Mouse (Mus musculus) myocyte (in vitro differentiated cells): Measurements from ENCODE around the gene Usp10. TPM values are rescaled to one million over a fixed set of nuclear protein-coding genes. Genes with fewer than 3 reads are reported as not detected.

Experiments
- H3K27me3 ChIP-seq: one replicate; pipeline ENCODE4 v1.6.1; 2011; ENCODE audit not compliant: control insufficient read depth, insufficient read depth, insufficient read length
- H3K36me3 ChIP-seq: one replicate; pipeline ENCODE4 v1.6.1; 2011; ENCODE audit not compliant: control insufficient read depth, insufficient read depth
- H3K4me2 ChIP-seq: one replicate; pipeline ENCODE4 v1.6.1; 2011; ENCODE audit warnings: low read depth, control low read depth
- H3K4me3 ChIP-seq: one replicate; pipeline ENCODE4 v1.5.1; 2011; ENCODE audit warnings: mild to moderate bottlenecking, control low read depth, moderate library complexity
- H3K79me2 ChIP-seq: one replicate; pipeline ENCODE4 v1.6.1; 2011; ENCODE audit not compliant: control insufficient read depth, insufficient read depth
- H3ac ChIP-seq: one replicate; pipeline ENCODE4 v1.6.1; 2011; ENCODE audit not compliant: control insufficient read depth, insufficient read length
- CEBPB ChIP-seq: IDR thresholded peaks from 2 replicates; pipeline ENCODE4 v1.6.1; 2011; ENCODE audit warnings: mild to moderate bottlenecking, moderate library complexity; ENCODE audit not compliant: poor library complexity, insufficient read depth, severe bottlenecking
- E2F4 ChIP-seq: IDR thresholded peaks from one replicate; pipeline ENCODE4 v1.6.1; 2011; ENCODE audit warnings: mild to moderate bottlenecking, control low read depth, moderate library complexity; ENCODE audit not compliant: insufficient read depth
- MAX ChIP-seq: IDR thresholded peaks from one replicate; pipeline ENCODE4 v1.6.1; 2011; ENCODE audit warnings: low read depth, mild to moderate bottlenecking, control low read depth
- MYOD1 ChIP-seq, 3 experiments: IDR thresholded peaks; one replicate each; pipeline ENCODE4 v1.6.1; 2011; ENCODE audit warnings: control low read depth in 2 of 3, low read depth in 2 of 3, mild to moderate bottlenecking in 2 of 3, moderate library complexity in 1 of 3; ENCODE audit not compliant: insufficient read length in 2 of 3, control insufficient read depth in 1 of 3
- MYOG ChIP-seq, 3 experiments: IDR thresholded peaks; one replicate each; pipeline ENCODE4 v1.6.1; 2011; ENCODE audit warnings: control low read depth in 2 of 3, low read depth in 2 of 3, mild to moderate bottlenecking in 2 of 3; ENCODE audit not compliant: insufficient read length in 2 of 3, control insufficient read depth in 1 of 3, insufficient read depth in 1 of 3
- POLR2A ChIP-seq: IDR thresholded peaks from one replicate; pipeline ENCODE4 v1.6.1; 2011; ENCODE audit warnings: low read depth, mild to moderate bottlenecking, control low read depth, moderate library complexity; ENCODE audit not compliant: insufficient read length
- POLR2AphosphoS2 ChIP-seq: IDR thresholded peaks from one replicate; pipeline ENCODE4 v1.6.1; 2011; ENCODE audit warnings: low read depth, control low read depth; ENCODE audit not compliant: insufficient read length
- REST ChIP-seq: IDR thresholded peaks from one replicate; pipeline ENCODE4 v1.6.1; 2011; ENCODE audit warnings: mild to moderate bottlenecking, control low read depth, moderate library complexity; ENCODE audit not compliant: insufficient read depth, insufficient read length
- SRF ChIP-seq: IDR thresholded peaks from one replicate; pipeline ENCODE4 v1.6.1; 2011; ENCODE audit warnings: low read depth; ENCODE audit not compliant: control insufficient read depth, insufficient read length
- TCF12 ChIP-seq: IDR thresholded peaks from one replicate; pipeline ENCODE4 v1.6.1; 2011; ENCODE audit warnings: mild to moderate bottlenecking, control low read depth; ENCODE audit not compliant: poor library complexity, insufficient read depth, severe bottlenecking
- TCF3 ChIP-seq: IDR thresholded peaks from one replicate; pipeline ENCODE4 v1.6.1; 2011; ENCODE audit warnings: low read depth, control low read depth; ENCODE audit not compliant: insufficient read length
- USF1 ChIP-seq: IDR thresholded peaks from one replicate; pipeline ENCODE4 v1.6.1; 2011; ENCODE audit warnings: low read depth, mild to moderate bottlenecking, control low read depth, moderate library complexity
- polyA plus RNA-seq: library from polyadenylated mRNA; unstranded; fragments of >200 nt; fragmentation: generic; extraction: Trizol; gene quantifications from one replicate; pipeline ENCODE4 v1.2.1, GENCODE M21; 2012; ENCODE audit warnings: missing spikeins

Gene Usp10
- polyA plus RNA-seq, 1 experiment = 59.3 TPM

DNA sequence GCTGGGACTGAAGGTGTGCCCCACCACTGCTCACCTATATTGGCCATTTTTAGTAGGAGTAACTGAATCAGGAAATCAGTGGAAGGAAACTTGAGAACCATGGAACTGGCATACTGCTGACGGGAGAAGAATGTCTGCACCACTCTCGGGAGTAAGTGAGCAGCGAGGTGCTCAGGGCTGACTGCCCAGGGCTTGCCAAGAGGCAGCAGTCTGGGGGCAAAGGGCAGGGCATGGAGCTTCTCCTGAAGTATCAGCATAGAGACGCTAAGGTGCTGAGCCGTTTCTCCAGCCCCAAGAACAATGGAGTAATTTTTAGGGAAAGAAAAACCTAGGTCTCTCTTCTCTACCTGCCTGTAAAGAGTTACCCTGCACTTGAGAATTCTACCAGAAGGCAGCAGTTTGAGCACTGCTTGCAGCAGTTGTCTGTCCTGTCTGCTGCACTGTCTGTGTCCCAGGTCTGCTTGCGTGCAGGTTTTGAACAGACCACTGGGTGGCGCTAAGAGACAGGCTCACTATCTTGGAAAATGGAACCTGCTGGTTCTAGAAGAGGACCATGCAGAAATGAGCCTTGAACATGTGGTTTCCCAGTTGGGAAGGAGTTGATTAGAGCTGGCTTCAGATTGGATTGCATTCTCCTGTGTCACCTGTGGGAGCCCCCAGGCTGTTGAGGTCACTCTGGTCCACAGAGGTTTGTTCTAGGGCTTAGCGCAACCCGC lies 34.1 kb downstream of the Usp10 start:
- Histone ChIP-seq H3K79me2 (peaks cover 14% of the 10 kb centered on the region), H3K36me3 (peaks cover 5% of the 10 kb centered on the region), H3ac (no peak overlapping the region), H3K4me2 (no peak overlapping the region), H3K27me3 (no peaks in the 10 kb centered on the region), H3K4me3 (no peak overlapping the region)
- TF ChIP-seq REST = no peak
- no peak for TF ChIP-seq MAX
- TF ChIP-seq TCF12 = no peak
- TF ChIP-seq POLR2A = no peak
- no peak for TF ChIP-seq CEBPB
- TF ChIP-seq USF1 = no peak
- TF ChIP-seq SRF = no peak
- TF ChIP-seq E2F4 = no peak
- no peak for TF ChIP-seq MYOG (IDR thresholded peaks at IDR 0.05; ENCODE audit: control insufficient read depth in 1 of 3, insufficient read depth in 1 of 3, insufficient read length in 2 of 3, low read depth in 2 of 3)
- TF ChIP-seq MYOD1 (IDR thresholded peaks at IDR 0.05; ENCODE audit: control insufficient read depth in 1 of 3, insufficient read length in 2 of 3, low read depth in 2 of 3) = no peak
- no peak for TF ChIP-seq TCF3
- TF ChIP-seq POLR2AphosphoS2 = no peak

DNA sequence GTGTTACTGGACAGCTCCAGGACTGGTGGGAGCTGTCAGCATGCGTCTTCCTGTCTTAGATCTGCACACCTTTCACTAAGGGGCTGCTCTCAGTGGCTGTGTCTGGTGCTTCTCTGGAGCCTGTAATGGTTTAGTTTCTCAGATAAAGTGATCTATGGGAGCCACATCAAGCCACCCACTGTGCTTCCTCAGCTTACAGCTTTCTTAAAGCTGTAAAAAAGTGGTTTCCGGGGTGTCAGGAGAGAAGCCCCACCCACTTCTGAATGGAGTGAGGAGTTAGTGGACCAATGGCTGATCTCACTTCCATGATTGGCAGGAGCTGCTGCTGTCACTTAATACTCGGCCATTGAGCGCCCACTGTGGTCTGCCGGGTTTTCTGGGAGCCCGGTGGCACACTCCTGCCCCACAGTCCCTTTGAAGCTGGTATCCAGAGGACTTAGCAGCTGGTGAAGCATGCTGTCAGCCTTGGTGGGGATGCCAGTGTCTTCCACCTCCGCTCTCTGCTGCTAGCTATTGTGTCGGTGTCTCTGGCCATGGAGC lies 36.2 kb downstream of the Usp10 start:
- TF ChIP-seq TCF12 = no peak
- TF ChIP-seq MYOG (IDR thresholded peaks at IDR 0.05; ENCODE audit: control insufficient read depth in 1 of 3, insufficient read depth in 1 of 3, insufficient read length in 2 of 3, low read depth in 2 of 3) = peak in 2 of 3 experiments; percentile 20 to 56
- no peak for TF ChIP-seq TCF3
- peak in 2 of 3 experiments; percentile 56 to 85 for TF ChIP-seq MYOD1 (IDR thresholded peaks at IDR 0.05; ENCODE audit: control insufficient read depth in 1 of 3, insufficient read length in 2 of 3, low read depth in 2 of 3)
- Histone ChIP-seq H3K4me2 (peak overlapping the region; percentile 16), H3K36me3 (peaks cover 18% of the 10 kb centered on the region), H3K4me3 (no peak overlapping the region), H3K79me2 (peaks cover 14% of the 10 kb centered on the region), H3K27me3 (no peaks in the 10 kb centered on the region), H3ac (no peak overlapping the region)

DNA sequence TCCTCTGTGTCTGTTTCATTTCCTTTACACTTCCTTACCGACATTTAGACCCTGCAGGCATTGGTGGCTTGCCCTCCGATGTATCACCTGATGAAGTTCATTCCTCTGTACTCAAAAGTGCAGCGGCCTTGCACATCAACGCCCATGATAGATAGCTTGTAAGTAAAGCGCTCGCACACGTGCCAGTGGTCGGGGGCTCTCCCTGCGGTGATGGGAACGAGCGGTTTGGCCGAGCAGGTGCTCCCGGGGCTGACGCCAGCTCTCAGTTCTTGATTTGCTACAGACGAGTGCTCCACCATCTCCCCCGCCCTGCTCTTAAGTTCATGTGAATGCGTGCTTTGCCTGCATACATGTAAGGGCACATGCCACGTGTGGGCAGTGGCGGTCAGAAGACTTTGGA lies 37.5 kb downstream of the Usp10 start:
- no peak overlapping the region for H3K4me3 ChIP-seq
- H3K27me3 ChIP-seq = no peaks in the 10 kb centered on the region
- H3K36me3 ChIP-seq = peaks cover 18% of the 10 kb centered on the region
- H3ac ChIP-seq = no peak overlapping the region
- H3K79me2 ChIP-seq = peaks cover 14% of the 10 kb centered on the region
- TF ChIP-seq REST = no peak
- TF ChIP-seq MAX = no peak
- no peak for TF ChIP-seq MYOD1 (IDR thresholded peaks at IDR 0.05; ENCODE audit: control insufficient read depth in 1 of 3, insufficient read length in 2 of 3, low read depth in 2 of 3)
- no peak for TF ChIP-seq POLR2A
- TF ChIP-seq SRF = no peak
- no peak for TF ChIP-seq TCF12
- TF ChIP-seq E2F4 = no peak
- TF ChIP-seq USF1 = no peak
- TF ChIP-seq MYOG (IDR thresholded peaks at IDR 0.05; ENCODE audit: control insufficient read depth in 1 of 3, insufficient read depth in 1 of 3, insufficient read length in 2 of 3, low read depth in 2 of 3) = no peak
- no peak for TF ChIP-seq POLR2AphosphoS2
- TF ChIP-seq TCF3 = no peak
- TF ChIP-seq CEBPB = no peak
- H3K4me2 ChIP-seq = no peak overlapping the region

DNA sequence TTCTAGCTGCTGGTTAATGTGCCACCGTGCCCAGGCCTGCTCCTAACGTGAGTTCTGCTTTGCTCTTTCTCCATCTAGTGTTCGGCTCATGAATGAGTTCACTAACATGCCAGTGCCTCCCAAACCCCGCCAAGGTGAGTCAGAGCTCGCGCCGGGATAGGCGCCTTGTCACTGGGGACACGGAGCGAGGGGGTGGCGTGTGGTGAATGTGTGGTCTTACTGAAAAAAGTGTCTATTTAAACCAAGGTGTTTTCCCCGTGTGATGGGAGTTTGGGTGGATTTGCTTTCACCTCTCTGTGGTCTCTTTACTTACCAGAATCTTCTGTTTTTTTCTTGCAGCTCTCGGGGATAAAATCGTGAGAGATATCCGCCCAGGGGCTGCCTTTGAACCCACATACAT lies 38.2 kb downstream of the Usp10 start:
- Histone ChIP-seq H3K4me3 (no peak overlapping the region), H3K27me3 (no peaks in the 10 kb centered on the region), H3ac (no peak overlapping the region), H3K79me2 (peaks cover 14% of the 10 kb centered on the region), H3K4me2 (no peak overlapping the region), H3K36me3 (peaks cover 25% of the 10 kb centered on the region)
- TF ChIP-seq USF1 (no peak), SRF (no peak), POLR2A (no peak), REST (no peak), MYOD1 (IDR thresholded peaks at IDR 0.05; ENCODE audit: control insufficient read depth in 1 of 3, insufficient read length in 2 of 3, low read depth in 2 of 3) (no peak), MAX (no peak), POLR2AphosphoS2 (no peak), TCF12 (no peak), MYOG (IDR thresholded peaks at IDR 0.05; ENCODE audit: control insufficient read depth in 1 of 3, insufficient read depth in 1 of 3, insufficient read length in 2 of 3, low read depth in 2 of 3) (no peak), CEBPB (no peak), E2F4 (no peak), TCF3 (no peak)
